8 mouse cellular contexts compared by ENCODE assay signal in genomic region chr2:132846407-132847358, GRCm38 (mm10). TPM values are rescaled to one million over a fixed set of nuclear protein-coding genes. Genes with fewer than 3 reads are reported as not detected.
A peak's percentile ranks its signal among the peaks of the same experiment; 100 is the strongest.
DNase-seq lines count a peak whose midpoint lies in the region; ATAC-seq and TF ChIP-seq lines count a peak whose summit lies in the region.

Gene Crls1 (plus strand): TSS chr2:132846666.

- peaks cover 5% of the 10 kb centered on the region for H3K36me3 ChIP-seq in ES-Bruce4 (ENCODE audit: control insufficient read depth, insufficient read depth, low read length, poor library complexity, severe bottlenecking)
- H3K36me3 ChIP-seq in forebrain, embryonic 13.5 days (ENCODE audit: poor library complexity, severe bottlenecking) = peaks cover 24% of the 10 kb centered on the region
- peaks cover 7% of the 10 kb centered on the region for H3K36me3 ChIP-seq in liver, postnatal 0 days (replicated peaks; ENCODE audit: insufficient read depth, low read length)
- H3K36me3 ChIP-seq in neural tube, embryonic 14.5 days (ENCODE audit: control insufficient read depth, insufficient read depth, low read length) = peaks cover 10% of the 10 kb centered on the region

- peak; percentile 93 for TF ChIP-seq CTCF in ES-Bruce4 (IDR thresholded peaks at IDR 0.05; ENCODE audit: low read depth, low read length)
- peak; percentile 100 for TF ChIP-seq CTCF in liver, postnatal 0 days (IDR thresholded peaks at IDR 0.05; ENCODE audit: low read depth)

- H3K9ac ChIP-seq in ES-Bruce4 (ENCODE audit: low read depth, poor library complexity, severe bottlenecking) = peak within 1 kb of the TSS; percentile 72
- H3K9ac ChIP-seq in forebrain, embryonic 13.5 days = peak within 1 kb of the TSS; percentile 92
- H3K9ac ChIP-seq in liver, postnatal 0 days (replicated peaks) = peak within 1 kb of the TSS; percentile 86
- peak within 1 kb of the TSS; percentile 87 for H3K9ac ChIP-seq in neural tube, embryonic 14.5 days (replicated peaks; ENCODE audit: low read depth, low read length)

- peak within 1 kb of the TSS; percentile 82 for H3K4me3 ChIP-seq in ES-Bruce4 (ENCODE audit: low read depth, low read length)
- H3K4me3 ChIP-seq in forebrain, embryonic 13.5 days = peak within 1 kb of the TSS; percentile 91
- H3K4me3 ChIP-seq in liver, postnatal 0 days (ENCODE audit: low read depth, low read length) = peak within 1 kb of the TSS; percentile 76
- H3K4me3 ChIP-seq in neural tube, embryonic 14.5 days (ENCODE audit: low read depth, low read length) = peak within 1 kb of the TSS; percentile 91

- no peaks in the 10 kb centered on the region for H3K27me3 ChIP-seq in ES-Bruce4 (ENCODE audit: control insufficient read depth, insufficient read depth, low read length, poor library complexity, severe bottlenecking)
- no peaks in the 10 kb centered on the region for H3K27me3 ChIP-seq in forebrain, embryonic 13.5 days
- no peaks in the 10 kb centered on the region for H3K27me3 ChIP-seq in liver, postnatal 0 days (ENCODE audit: insufficient read depth, low read length)
- no peaks in the 10 kb centered on the region for H3K27me3 ChIP-seq in neural tube, embryonic 14.5 days (ENCODE audit: control insufficient read depth, insufficient read depth, low read length)

- under 1% methylated on average over 71 of the region's 96 CpGs for WGBS in forebrain, embryonic 13.5 days
- WGBS in large intestine, adult 2 months = under 1% methylated on average over 96 of the region's 96 CpGs
- under 1% methylated on average over 87 of the region's 96 CpGs for WGBS in liver, postnatal 0 days (ENCODE audit: insufficient replicate concordance)
- WGBS in neural tube, embryonic 14.5 days = 1% methylated on average over 70 of the region's 96 CpGs

- H3K9me3 ChIP-seq in ES-Bruce4 (replicated peaks; ENCODE audit: control insufficient read depth, insufficient read depth, low read length, poor library complexity, severe bottlenecking) = no peaks in the 10 kb centered on the region
- H3K9me3 ChIP-seq in forebrain, embryonic 13.5 days (replicated peaks) = no peaks in the 10 kb centered on the region
- no peaks in the 10 kb centered on the region for H3K9me3 ChIP-seq in liver, postnatal 0 days (ENCODE audit: low read length)
- H3K9me3 ChIP-seq in neural tube, embryonic 14.5 days (ENCODE audit: control insufficient read depth, low read length) = no peaks in the 10 kb centered on the region

- H3K27ac ChIP-seq in ES-Bruce4 (ENCODE audit: insufficient read depth, low read length) = no peak within 1 kb of the TSS
- peak within 1 kb of the TSS; percentile 76 for H3K27ac ChIP-seq in forebrain, embryonic 13.5 days
- H3K27ac ChIP-seq in liver, postnatal 0 days (ENCODE audit: low read depth) = peak within 1 kb of the TSS; percentile 89
- H3K27ac ChIP-seq in neural tube, embryonic 14.5 days (ENCODE audit: low read depth, low read length) = peak within 1 kb of the TSS; percentile 77

- peak; percentile 93 for ATAC-seq in cerebellum, adult (ENCODE audit: insufficient number of reproducible peaks, low FRiP score, low TSS enrichment)
- ATAC-seq in forebrain, embryonic 13.5 days = peak; percentile 95
- ATAC-seq in liver, postnatal 0 days = peak; percentile 87
- peak; percentile 95 for ATAC-seq in neural tube, embryonic 14.5 days (ENCODE audit: low read depth)

- peak within 1 kb of the TSS; percentile 74 for H3K4me2 ChIP-seq in forebrain, embryonic 13.5 days
- H3K4me2 ChIP-seq in liver, postnatal 0 days (ENCODE audit: low read depth, low read length) = peak within 1 kb of the TSS; percentile 83
- peak within 1 kb of the TSS; percentile 83 for H3K4me2 ChIP-seq in neural tube, embryonic 14.5 days (ENCODE audit: low read depth, low read length)

- TF ChIP-seq POLR2A in ES-Bruce4 (IDR thresholded peaks at IDR 0.05; ENCODE audit: insufficient read depth, low read length) = peak; percentile 53

- 0 out of 2 replicates have a peak, but pooled peaks have one; percentile 27 for TF ChIP-seq EP300 in ES-Bruce4 (IDR thresholded peaks at IDR 0.05; ENCODE audit: insufficient read depth, low read depth, low read length)
- no peak for TF ChIP-seq EP300 in liver, postnatal 0 days (IDR thresholded peaks at IDR 0.05; ENCODE audit: low read depth)

- peak; percentile 98 to 99 for DNase-seq in heart, postnatal 10 days
- DNase-seq in large intestine, adult 2 months (ENCODE audit: low read depth, low spot score) = peak; percentile 83
- peak; percentile 98 for DNase-seq in liver, postnatal 0 days
- peak; percentile 97 for DNase-seq in testis, postnatal 10 days (ENCODE audit: low spot score)

- intact Hi-C loops in heart, postnatal 10 days (cut with DNase I) = loop anchor here (1.0 to 2.0 kb wide), 2 partner anchors 30 to 57 kb away; partner anchors contain the start of genes Mcm8 and Trmt6

- H3K4me1 ChIP-seq in ES-Bruce4 (ENCODE audit: control insufficient read depth, insufficient read depth, low read length) = peaks cover 3% of the 10 kb centered on the region
- peaks cover 25% of the 10 kb centered on the region for H3K4me1 ChIP-seq in forebrain, embryonic 13.5 days
- H3K4me1 ChIP-seq in liver, postnatal 0 days (ENCODE audit: insufficient read depth) = peaks cover 4% of the 10 kb centered on the region; the same call in 1 of the 2 replicates
- H3K4me1 ChIP-seq in neural tube, embryonic 14.5 days (ENCODE audit: control insufficient read depth, insufficient read depth, low read length) = peaks cover 16% of the 10 kb centered on the region

RNA-seq across cellular contexts. Expression of gene Crls1, which starts in this region (rescaled TPM):
- polyA plus RNA-seq in ES-Bruce4 (2011; ENCODE audit: insufficient read depth, insufficient read length, low read depth, missing spikeins) = 49.9 and 52.5 TPM in 2 replicates
- 9.8 and 10.1 TPM in 2 replicates for polyA plus RNA-seq in forebrain, embryonic 13.5 days (2015; fragmentation: Nextera tagmentation; extraction: Ambion mirVana)
- 10 to 100 TPM; 20.6 to 21.5 TPM for total RNA-seq in heart, postnatal 10 days (2021)
- polyA plus RNA-seq in large intestine, adult 2 months (2012; rRNA removed) = 24.9 and 29.7 TPM in 2 replicates
- 18.9 and 20.4 TPM in 2 replicates for polyA plus RNA-seq in liver, postnatal 0 days (2015; fragmentation: Nextera tagmentation; extraction: Ambion mirVana)
- 11.3 and 11.6 TPM in 2 replicates for polyA plus RNA-seq in neural tube, embryonic 14.5 days (2014; fragmentation: Nextera tagmentation; extraction: Ambion mirVana)
